Mouse (Mus musculus) bone marrow, adult 2 months (tissue): ENCODE measurements around the gene Pml. TPM values are rescaled to one million over a fixed set of nuclear protein-coding genes. Genes with fewer than 3 reads are reported as not detected.

Source experiments
- H3K27ac ChIP-seq: fragments of 200-500 bp; 2 replicates; pipeline ENCODE4 v1.5.1; 2012; ENCODE audit warnings: low read depth, mild to moderate bottlenecking, control low read depth, inconsistent platforms, low read length; ENCODE audit not compliant: control insufficient read depth, poor library complexity, insufficient read depth
- H3K4me1 ChIP-seq: fragments of 200-500 bp; 2 replicates; pipeline ENCODE4 v1.6.1; 2011; ENCODE audit warnings: low read length; ENCODE audit not compliant: control insufficient read depth, insufficient read depth
- H3K4me3 ChIP-seq: fragments of 200-500 bp; replicated peaks from 2 replicates; pipeline ENCODE3; 2011; ENCODE audit warnings: mild to moderate bottlenecking, low read depth, low read length, control low read depth; ENCODE audit not compliant: control insufficient read depth
- CTCF ChIP-seq: fragments of 200-500 bp; IDR thresholded peaks from 2 replicates; pipeline ENCODE4 v1.5.1; 2011; ENCODE audit warnings: low read length, control low read depth; ENCODE audit not compliant: control insufficient read depth, insufficient read depth
- POLR2A ChIP-seq: fragments of 200-500 bp; IDR thresholded peaks from 2 replicates; pipeline ENCODE4 v1.6.1; 2011; ENCODE audit warnings: low read depth, mild to moderate bottlenecking, control low read depth, low read length, borderline replicate concordance; ENCODE audit not compliant: control insufficient read depth
- WGBS: fragments of 180-500 bp; shearing (Covaris S2); methylation state at CpG from one replicate; pipeline ENCODE4 v1.1.7; 2018; 5-methylcytosine and 5-hydroxymethylcytosine counted together
- polyA plus RNA-seq: library from polyadenylated mRNA; stranded (reverse); fragments of >200 nt; gene quantifications from 2 replicates; pipeline ENCODE4 v1.2.4, GENCODE M21; 2011; ENCODE audit warnings: low replicate concordance; ENCODE audit not compliant: missing spikeins, insufficient read depth, insufficient read length

Gene Pml
- polyA plus RNA-seq, 1 experiment, result 92.4 TPM

GRCm38 (mm10) chr9:58220218-58220903 lies 29.2 kb downstream of the Pml start:
- Histone ChIP-seq H3K4me3 (no peak overlapping the region), H3K4me1 (no peaks in the 10 kb centered on the region), H3K27ac (no peak overlapping the region)
- 81% methylated on average over 24 of the region's 24 CpGs for WGBS
- TF ChIP-seq CTCF (peak; percentile 67), POLR2A (no peak)

- Histone ChIP-seq H3K4me3 (no peak overlapping the region), H3K27ac (no peak overlapping the region), H3K4me1 (peaks cover 2% of the 10 kb centered on the region; the same call in 1 of the 2 replicates)
- WGBS, result 94% methylated on average over 3 of the region's 3 CpGs
- TF ChIP-seq POLR2A, result no peak
- no peak for TF ChIP-seq CTCF
These were observed 31.0 kb downstream of the Pml start for GRCm38 (mm10) chr9:58218539-58218938.

- H3K4me3 ChIP-seq, result no peak overlapping the region
- peaks cover 2% of the 10 kb centered on the region; the same call in 1 of the 2 replicates for H3K4me1 ChIP-seq
- H3K27ac ChIP-seq, result no peak overlapping the region
- TF ChIP-seq CTCF (peak; percentile 69), POLR2A (no peak)
- 67% methylated on average over 6 of the region's 6 CpGs for WGBS
These were observed 33.2 kb downstream of the Pml start for GRCm38 (mm10) chr9:58216402-58216801.

GRCm38 (mm10) chr9:58214519-58215180 lies 34.9 kb downstream of the Pml start:
- TF ChIP-seq CTCF (no peak), POLR2A (no peak)
- 42% methylated on average over 8 of the region's 8 CpGs for WGBS
- H3K27ac ChIP-seq, result peak overlapping the region; percentile 23
- no peak overlapping the region for H3K4me3 ChIP-seq
- peaks cover 2% of the 10 kb centered on the region; the same call in 1 of the 2 replicates for H3K4me1 ChIP-seq

GRCm38 (mm10) chr9:58213865-58214264 lies 35.7 kb downstream of the Pml start:
- WGBS, result 9% methylated on average over 5 of the region's 5 CpGs
- peaks cover 2% of the 10 kb centered on the region; the same call in 1 of the 2 replicates for H3K4me1 ChIP-seq
- H3K27ac ChIP-seq, result peak overlapping the region; percentile 59
- H3K4me3 ChIP-seq, result no peak overlapping the region
- no peak for TF ChIP-seq POLR2A
- no peak for TF ChIP-seq CTCF

GRCm38 (mm10) chr9:58213377-58213776 lies 36.2 kb downstream of the Pml start:
- peak overlapping the region; percentile 59 for H3K27ac ChIP-seq
- 59% methylated on average over 5 of the region's 5 CpGs for WGBS
- H3K4me1 ChIP-seq, result peaks cover 2% of the 10 kb centered on the region; the same call in 1 of the 2 replicates
- H3K4me3 ChIP-seq, result no peak overlapping the region
- TF ChIP-seq POLR2A (no peak), CTCF (no peak)

- no peak for TF ChIP-seq CTCF
- no peak for TF ChIP-seq POLR2A
- peaks cover 2% of the 10 kb centered on the region; the same call in 1 of the 2 replicates for H3K4me1 ChIP-seq
- 44% methylated on average over 2 of the region's 2 CpGs for WGBS
These were observed 39.3 kb downstream of the Pml start for GRCm38 (mm10) chr9:58210304-58210627.

GRCm38 (mm10) chr9:58209462-58210303 lies 39.9 kb downstream of the Pml start:
- 82% methylated on average over 8 of the region's 8 CpGs for WGBS
- TF ChIP-seq CTCF (no peak), POLR2A (no peak)
- no peak overlapping the region for H3K27ac ChIP-seq
- H3K4me1 ChIP-seq, result no peaks in the 10 kb centered on the region; the same call in 1 of the 2 replicates
- no peak overlapping the region for H3K4me3 ChIP-seq

More at GRCm38 (mm10) chr9:58210304-58210627, 39.3 kb downstream of the Pml start:
- no peak overlapping the region for H3K27ac ChIP-seq
- no peak overlapping the region for H3K4me3 ChIP-seq
